Mouse (Mus musculus) lung, adult 18-20 months (tissue): ENCODE measurements around the gene March1.

ENCODE experiments used
- DNase-seq, 2 experiments: peaks; one replicate each; pipeline ENCODE4 v3.0.0; 2022; ENCODE audit warnings: mixed read lengths in 2 of 2

Gene March1

DNA sequence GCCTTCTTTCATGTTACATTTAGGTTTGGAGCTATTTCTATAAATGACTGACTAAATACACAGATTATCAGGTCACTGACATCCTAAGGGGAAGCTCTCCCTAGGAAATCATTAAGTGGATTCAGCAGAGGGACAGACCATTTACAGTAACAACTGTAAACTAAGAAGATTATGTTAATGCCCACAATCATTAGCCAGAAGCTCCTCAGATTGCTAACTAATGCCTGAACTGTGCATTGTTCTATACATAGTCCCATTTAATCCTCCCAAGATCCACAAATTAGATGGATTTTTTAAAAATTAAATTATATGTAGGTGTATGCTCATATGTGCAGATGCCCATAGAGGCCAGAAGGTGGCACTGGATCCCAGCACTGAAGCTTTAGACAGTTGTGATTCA is 815.9 kb downstream of the March1 start:
- no peak for DNase-seq

GRCm38 (mm10) chr8:66436804-66437203 is 819.1 kb downstream of the March1 start:
- DNase-seq: no peak

GRCm38 (mm10) chr8:66437929-66438328 is 820.2 kb downstream of the March1 start:
- no peak for DNase-seq

DNA sequence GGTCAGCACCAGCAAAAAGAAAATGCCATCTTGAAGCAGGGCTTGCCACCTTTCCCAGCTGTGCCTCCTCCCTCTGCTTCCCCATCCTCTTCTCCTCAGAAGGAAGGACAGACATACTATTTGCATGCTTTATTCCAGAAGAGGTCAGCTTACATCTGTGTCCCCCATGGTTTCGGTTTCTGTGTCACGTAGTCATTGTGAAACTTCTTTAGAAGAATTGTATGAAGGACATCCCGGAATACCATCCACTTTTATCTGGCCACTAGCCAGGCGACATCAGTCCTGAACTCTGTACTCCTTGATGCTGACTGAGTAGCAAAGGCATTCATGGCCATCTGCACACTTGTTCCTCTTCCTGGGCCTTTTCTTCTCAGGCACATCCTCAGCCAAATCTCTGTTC is 820.8 kb downstream of the March1 start:
- peak; percentile 19 to 22 for DNase-seq

GRCm38 (mm10) chr8:66441123-66441522 is 823.4 kb downstream of the March1 start:
- DNase-seq: no peak

DNA sequence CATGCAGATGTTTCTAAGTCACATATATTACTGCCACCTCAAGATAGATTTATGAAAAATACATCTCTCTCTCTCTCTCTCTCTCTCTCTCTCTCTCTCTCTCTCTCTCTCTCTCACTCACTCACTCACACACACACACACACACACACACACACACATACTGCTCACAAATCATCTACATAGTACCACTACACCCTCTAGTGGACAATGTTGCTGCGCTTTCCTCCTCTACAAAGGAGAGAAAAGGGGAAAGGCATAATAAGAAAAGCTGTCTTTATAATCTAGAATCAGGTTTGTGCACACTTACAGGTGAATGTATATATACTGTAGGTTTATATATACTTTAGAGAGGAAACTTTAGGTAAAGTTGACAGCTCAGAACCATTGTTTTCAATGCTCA is 825.1 kb downstream of the March1 start:
- DNase-seq: no peak

DNA sequence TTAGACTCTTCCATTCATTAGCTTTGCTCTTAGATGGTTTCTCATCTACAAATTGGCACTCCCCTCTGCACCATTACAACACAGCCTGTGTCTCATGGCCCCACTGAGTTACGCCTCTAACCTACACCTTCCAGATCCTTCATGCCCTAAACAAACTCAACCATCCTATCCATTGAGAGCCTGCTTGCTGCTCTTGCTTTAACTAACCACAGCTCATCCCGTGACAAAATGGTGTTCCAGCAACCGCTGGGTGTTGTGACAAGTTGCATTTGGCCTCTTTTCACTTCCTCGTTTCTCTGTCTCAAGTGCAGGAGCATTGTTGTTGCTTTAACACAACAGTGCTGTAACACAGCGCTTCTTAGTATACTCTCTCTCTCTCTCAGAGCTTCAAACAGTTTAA is 826.4 kb downstream of the March1 start:
- DNase-seq: peak; percentile 31 to 38

GRCm38 (mm10) chr8:66445351-66445750 is 827.7 kb downstream of the March1 start:
- no peak for DNase-seq

DNA sequence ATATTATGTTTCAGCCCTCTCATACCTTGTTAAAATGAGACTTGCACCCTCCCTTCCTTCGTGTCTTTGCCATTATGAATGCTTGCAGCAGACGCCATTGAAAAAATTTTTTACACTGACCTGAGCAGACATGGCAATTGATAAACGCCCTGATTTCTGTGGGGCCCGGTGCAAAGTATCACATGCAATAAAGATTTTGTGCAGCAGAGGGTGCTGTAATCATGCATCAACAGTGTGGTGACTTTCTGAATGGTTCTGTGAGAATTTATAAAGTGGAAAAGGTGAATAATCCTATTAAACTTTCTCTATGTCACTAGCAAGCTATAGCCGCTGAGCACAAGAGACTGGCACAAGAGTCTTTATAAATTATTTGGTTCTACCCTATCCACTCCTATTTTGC is 833.0 kb downstream of the March1 start:
- no peak for DNase-seq

GRCm38 (mm10) chr8:66457057-66457456 is 839.4 kb downstream of the March1 start:
- DNase-seq: no peak

DNA sequence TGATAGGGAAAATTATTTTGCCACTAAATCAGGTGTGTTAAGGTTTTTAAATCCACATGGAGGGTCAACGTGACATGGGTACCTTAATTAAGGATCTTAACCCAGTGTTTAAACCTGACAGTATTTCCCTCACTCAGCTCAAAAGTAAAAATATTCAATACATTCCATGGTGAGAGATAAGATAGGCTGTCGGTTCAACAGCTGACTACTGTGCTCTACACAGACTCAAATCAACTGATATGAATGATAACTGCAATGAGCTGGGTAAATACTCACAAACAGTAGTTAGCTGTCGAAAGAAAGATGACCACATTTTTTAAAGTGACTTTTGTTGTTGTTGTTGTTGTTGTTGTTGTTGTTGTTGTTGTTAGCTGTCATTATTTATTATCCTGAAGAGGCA is 852.1 kb downstream of the March1 start:
- no peak for DNase-seq

GRCm38 (mm10) chr8:66476880-66477279 is 859.2 kb downstream of the March1 start:
- no peak for DNase-seq

DNA sequence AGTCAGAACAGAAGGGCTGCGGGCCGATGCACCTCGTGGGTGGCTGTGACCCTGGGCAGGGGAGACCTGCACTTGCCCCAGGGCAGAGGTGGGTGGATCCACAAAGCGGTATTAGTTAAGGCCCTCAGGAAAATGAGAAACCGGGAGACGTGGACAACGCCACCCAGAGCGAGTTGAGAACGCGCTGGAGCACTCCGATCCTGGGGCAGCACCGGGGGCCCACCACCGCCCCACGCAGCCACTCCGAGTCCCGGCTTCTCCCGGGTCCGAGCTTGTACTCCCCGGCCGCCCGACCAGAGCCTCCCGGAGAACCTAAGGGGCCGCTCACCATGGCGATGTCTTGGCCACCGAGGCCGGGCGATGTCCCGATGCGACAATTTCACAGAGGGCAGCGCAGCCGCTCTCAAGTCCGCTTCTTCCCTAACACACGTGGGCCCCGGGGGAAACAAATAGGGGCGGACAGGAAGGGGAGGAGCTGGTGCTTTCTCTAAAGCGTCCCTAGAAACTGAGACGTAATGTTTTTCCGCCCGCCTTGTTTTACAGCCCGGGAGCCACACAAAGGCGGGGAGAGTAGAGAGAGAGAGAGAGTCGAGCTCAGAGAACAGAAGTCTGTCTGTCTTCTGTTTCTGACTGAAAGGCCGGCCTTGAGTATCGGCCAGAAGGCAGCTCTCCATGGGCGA is 868.5 kb downstream of the March1 start, which contains the start of gene Tma16:
TSS of gene Tma16 (minus strand) at position 447 of the 680 bp plus-strand sequence.
- peak; percentile 71 to 76 for DNase-seq

GRCm38 (mm10) chr8:66488556-66488955 is 870.9 kb downstream of the March1 start:
- DNase-seq: no peak

DNA sequence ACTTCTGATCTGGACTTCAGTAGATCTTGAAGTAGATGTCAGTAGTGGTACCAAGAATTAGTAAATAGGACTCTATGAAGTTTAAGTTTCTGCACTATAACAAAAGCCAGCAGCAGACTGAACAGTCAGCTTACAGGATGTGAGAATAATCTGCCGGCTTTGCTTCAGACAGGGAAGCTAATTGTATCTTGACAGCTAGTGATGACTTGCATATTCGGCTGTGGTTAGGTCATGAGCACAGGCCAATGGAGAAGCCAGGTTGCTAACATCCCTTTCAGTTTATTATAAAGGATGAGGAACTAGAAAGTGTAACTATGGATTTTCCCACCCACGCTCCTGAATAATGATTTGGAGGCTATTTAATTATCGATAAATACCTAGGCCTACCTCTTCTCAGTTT is 872.9 kb downstream of the March1 start:
- DNase-seq: no peak

DNA sequence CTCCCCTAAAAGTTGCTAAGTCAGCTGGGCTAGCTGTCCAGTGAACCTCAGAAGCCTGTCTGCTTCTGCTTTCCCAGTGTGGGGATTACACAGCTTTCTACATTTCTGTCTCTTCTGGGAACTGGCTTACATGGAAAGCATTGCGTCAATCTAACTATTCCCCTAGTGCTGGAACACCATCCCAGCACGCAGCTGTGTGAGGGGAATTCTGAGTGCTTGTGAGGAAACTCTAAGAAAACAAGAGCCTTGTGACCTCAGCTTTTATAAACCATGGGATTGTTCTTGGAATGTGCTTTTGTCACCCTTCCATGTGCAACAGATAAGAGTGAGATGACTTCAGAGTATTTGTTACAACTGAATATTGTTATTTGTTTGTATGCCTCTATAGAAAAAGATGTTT is 876.8 kb downstream of the March1 start:
- DNase-seq: peak; percentile 9 to 18

DNA sequence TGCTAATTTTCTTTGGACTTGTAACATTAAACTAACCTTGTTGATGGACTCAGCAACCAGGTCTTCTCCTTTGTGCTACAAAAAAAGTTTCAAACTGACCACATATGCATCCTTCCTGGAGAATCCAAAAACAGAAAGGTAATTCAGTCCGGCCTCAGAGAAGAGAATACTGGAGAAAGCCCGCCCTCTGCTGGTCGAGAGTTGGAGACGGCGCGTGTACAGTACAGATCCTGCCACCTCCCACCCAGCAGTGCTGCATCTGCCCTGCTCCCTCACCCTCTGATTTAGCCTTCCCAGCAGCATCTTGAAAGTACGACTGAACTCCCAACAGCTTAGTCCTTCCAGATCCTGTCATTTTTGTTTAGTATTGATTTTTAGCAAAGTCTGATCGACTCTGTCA is 878.0 kb downstream of the March1 start:
- DNase-seq: peak; percentile 52 to 56

- DNase-seq: peak in 1 of 2 experiments; percentile 18
These were observed 879.4 kb downstream of the March1 start for GRCm38 (mm10) chr8:66496998-66497577.

GRCm38 (mm10) chr8:66503381-66503780 is 885.7 kb downstream of the March1 start:
- DNase-seq: no peak

DNA sequence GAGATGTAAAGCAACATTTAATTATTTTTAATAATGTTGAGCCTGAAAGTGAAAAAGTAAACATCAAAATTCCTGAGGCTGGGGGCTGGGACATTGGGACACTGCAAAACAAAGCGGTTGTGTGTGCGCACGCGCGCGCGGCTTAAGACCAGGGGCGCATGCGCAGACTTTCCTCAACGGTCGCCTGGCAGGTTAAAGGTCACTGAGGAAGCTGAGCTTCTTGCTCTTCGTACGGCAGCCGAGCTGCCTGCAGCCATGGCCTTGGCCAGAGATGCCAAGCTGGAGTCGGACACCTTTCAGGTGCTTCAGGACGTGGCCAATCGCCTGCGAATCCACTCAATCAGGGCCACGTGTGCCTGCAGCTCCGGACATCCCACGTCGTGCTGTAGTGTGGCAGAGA is 893.8 kb downstream of the March1 start, which contains the start of gene Tktl2:
TSS of gene Tktl2 (plus strand) at position 220 of the 400 bp plus-strand sequence.
- no peak for DNase-seq

DNA sequence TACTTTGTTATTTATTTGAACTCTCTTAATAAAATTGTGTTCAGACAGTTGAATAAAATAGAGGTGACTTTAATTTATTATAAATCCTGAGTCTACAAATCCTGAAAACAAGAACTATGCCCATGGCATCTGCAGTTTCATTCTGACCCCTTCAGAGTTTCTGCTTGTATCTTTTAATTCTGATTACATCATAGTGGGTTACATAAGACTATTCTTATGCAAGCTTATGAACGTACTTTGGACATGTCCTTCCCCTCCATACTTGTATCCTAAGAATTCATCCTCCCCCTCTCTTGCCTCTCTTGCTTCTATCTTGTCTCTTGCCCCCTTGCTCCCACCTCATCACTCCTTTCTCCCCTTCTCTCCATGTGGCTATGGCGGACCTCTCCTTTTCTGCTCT is 901.4 kb downstream of the March1 start:
- DNase-seq: no peak

DNA sequence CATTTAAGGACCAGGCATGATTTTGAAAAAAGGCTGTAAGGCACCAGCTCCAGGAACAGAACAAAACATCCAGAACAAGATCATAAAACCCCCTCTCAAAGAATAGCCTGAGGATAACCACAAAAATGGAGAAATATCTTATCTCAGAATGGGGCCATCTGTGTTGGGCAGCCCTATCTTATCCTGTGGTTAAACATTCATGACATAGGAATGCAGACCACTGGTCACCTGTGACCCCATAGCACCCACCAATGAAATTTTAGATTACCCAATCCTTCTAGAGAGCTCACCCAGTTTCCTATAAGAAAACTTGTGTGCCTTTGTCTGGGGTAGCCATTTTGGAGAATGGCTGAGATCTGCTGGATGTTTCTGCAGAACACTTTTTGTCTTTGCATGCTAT is 902.9 kb downstream of the March1 start:
- no peak for DNase-seq
